Mouse (Mus musculus): ENCODE measurements around the gene Snx32.
A peak's percentile ranks its signal among the peaks of the same experiment; 100 is the strongest.

GRCm38 (mm10) chr19:5460465-5460911 lies 49.9 kb downstream of the Snx32 start, which contains the start of gene Fibp:
- no peak for TF ChIP-seq CTCF (IDR thresholded peaks at IDR 0.05; ENCODE audit: control insufficient read depth, insufficient read depth, insufficient read length)
- TF ChIP-seq USF1 (IDR thresholded peaks at IDR 0.05; ENCODE audit: low read depth) = no peak
- peak; percentile 35 for TF ChIP-seq MAX (IDR thresholded peaks at IDR 0.05)
- no peak for TF ChIP-seq CEBPB (IDR thresholded peaks at IDR 0.05; ENCODE audit: low read depth)
- TF ChIP-seq MYOG (IDR thresholded peaks at IDR 0.05; ENCODE audit: control insufficient read depth, extremely low read depth, insufficient read length) = no peak
- no peak for TF ChIP-seq FOSL1 (IDR thresholded peaks at IDR 0.05; ENCODE audit: insufficient read depth, low read length, poor library complexity, severe bottlenecking)
